Mouse (Mus musculus) embryonic fibroblast, embryonic 13.5 days (primary cell): Measurements from ENCODE around the gene Sgip1.

Experiments
- CTCF ChIP-seq: IDR thresholded peaks from 2 replicates; pipeline ENCODE4 v1.5.1; 2011; ENCODE audit warnings: mild to moderate bottlenecking, control low read depth, low read length, moderate library complexity, borderline replicate concordance; ENCODE audit not compliant: insufficient read depth
- POLR2A ChIP-seq: IDR thresholded peaks from 2 replicates; pipeline ENCODE4 v1.6.1; 2011; ENCODE audit warnings: low read depth, mild to moderate bottlenecking, control low read depth, low read length, moderate library complexity

GRCm38 (mm10) chr4:102976290-102977275, 235.5 kb downstream of the Sgip1 start:
- no peak for TF ChIP-seq CTCF
- TF ChIP-seq POLR2A, result no peak
